Mouse (Mus musculus) ES-E14 (cell line): ENCODE data around the gene Vdac2. TPM values are rescaled to one million over a fixed set of nuclear protein-coding genes. Genes with fewer than 3 reads are reported as not detected.

Source experiments
- DNase-seq: peaks from one replicate; pipeline ENCODE4 v3.0.0-alpha.2; 2013; ENCODE audit warnings: low read depth, low spot score
- H3K27ac ChIP-seq: 2 replicates; pipeline ENCODE4 v1.5.1; 2012; ENCODE audit warnings: low read depth, mild to moderate bottlenecking, low read length, moderate library complexity, mixed read lengths; ENCODE audit not compliant: poor library complexity, insufficient read depth, severe bottlenecking
- H3K36me3 ChIP-seq: 2 replicates; pipeline ENCODE4 v1.6.1; 2012; ENCODE audit warnings: mild to moderate bottlenecking, low read length, moderate library complexity, mixed read lengths; ENCODE audit not compliant: control insufficient read depth, poor library complexity, insufficient read depth, severe bottlenecking
- H3K4me1 ChIP-seq, 2 experiments: fragments of 150-350 bp in 1 of 2; sonication (generic) in 1 of 2; 2 replicates each; pipeline ENCODE4 v1.6.1; 2012; ENCODE audit warnings: low read length in 2 of 2, mild to moderate bottlenecking in 1 of 2, mixed read lengths in 1 of 2; ENCODE audit not compliant: control insufficient read depth in 2 of 2, insufficient read depth in 2 of 2, poor library complexity in 1 of 2
- H3K4me3 ChIP-seq, 2 experiments: fragments of 150-350 bp in 1 of 2; sonication (generic) in 1 of 2; 2 replicates each; pipeline ENCODE4 v1.5.1; 2012; ENCODE audit warnings: low read length in 2 of 2, low read depth in 1 of 2, mild to moderate bottlenecking in 1 of 2, mixed read lengths in 1 of 2; ENCODE audit not compliant: insufficient read depth in 1 of 2, poor library complexity in 1 of 2, severe bottlenecking in 1 of 2
- H3K9ac ChIP-seq: 2 replicates; pipeline ENCODE4 v1.6.1; 2012; ENCODE audit warnings: low read depth, mild to moderate bottlenecking, low read length, mixed read lengths; ENCODE audit not compliant: poor library complexity, insufficient read depth, severe bottlenecking
- H3K9me3 ChIP-seq: fragments of 150-350 bp; sonication (generic); 2 replicates; pipeline ENCODE4 v1.6.1; 2012; ENCODE audit warnings: low read depth, mild to moderate bottlenecking, low read length; ENCODE audit not compliant: control insufficient read depth, insufficient read depth
- CHD2 ChIP-seq: IDR thresholded peaks from 2 replicates; pipeline ENCODE4 v1.6.1; 2014; ENCODE audit warnings: mild to moderate bottlenecking, low read depth, low read length, inconsistent platforms
- HCFC1 ChIP-seq: IDR thresholded peaks from 2 replicates; pipeline ENCODE4 v1.6.1; 2012; ENCODE audit warnings: low read length, inconsistent platforms, borderline replicate concordance; ENCODE audit not compliant: insufficient read depth
- MAFK ChIP-seq: IDR thresholded peaks from 2 replicates; pipeline ENCODE4 v1.6.1; 2014; ENCODE audit warnings: mild to moderate bottlenecking, low read depth, low read length, inconsistent platforms; ENCODE audit not compliant: insufficient read depth
- ZC3H11A ChIP-seq: IDR thresholded peaks from 2 replicates; pipeline ENCODE4 v1.6.1; 2012; ENCODE audit warnings: low read depth, mild to moderate bottlenecking, inconsistent platforms, low read length, borderline replicate concordance
- ZNF384 ChIP-seq: IDR thresholded peaks from 2 replicates; pipeline ENCODE4 v1.6.1; 2012; ENCODE audit warnings: low read depth, low read length, inconsistent platforms
- in situ Hi-C, 2 experiments: fragments of 600-800 bp; cut with MboI; formaldehyde crosslinking; loops; one replicate each; pipeline ENCODE4 v1.15.1; 2025; ENCODE audit warnings: low sequenced_read_pairs in 2 of 2, inconsistent platforms in 1 of 2; ENCODE audit not compliant: unreplicated experiment in 2 of 2
- total RNA-seq: library from RNA; depleted of rRNA; stranded (reverse); fragments of 300-350 nt; gene quantifications from 2 replicates; pipeline ENCODE4 v1.2.3, GENCODE M21; 2012

Gene Vdac2
- total RNA-seq, 1 experiment, result 305 TPM

GRCm38 (mm10) chr14:21853456-21854109 lies 28.5 kb downstream of the Vdac2 start:
- Histone ChIP-seq H3K27ac (no peak overlapping the region), H3K4me3 (peak overlapping the region in 1 of 2 experiments; percentile 34; a peak in 1 of 4 replicates)
- TF ChIP-seq ZNF384 (no peak), ZC3H11A (no peak), HCFC1 (no peak), MAFK (no peak)

GRCm38 (mm10) chr14:21854271-21854670 lies 29.2 kb downstream of the Vdac2 start:
- Histone ChIP-seq H3K9ac (no peak overlapping the region), H3K9me3 (no peaks in the 10 kb centered on the region), H3K4me3 (no peak overlapping the region), H3K36me3 (no peaks in the 10 kb centered on the region), H3K4me1 (peaks cover 0 to 15% of the 10 kb centered on the region in 2 experiments; a peak in 1 of 4 replicates), H3K27ac (no peak overlapping the region)
- in situ Hi-C loops, result loop anchor here in 1 of 2 experiments (25.0 kb wide), 1 partner anchor 717 kb away; no protein-coding TSS in a partner anchor
- TF ChIP-seq MAFK (no peak), HCFC1 (no peak), ZNF384 (no peak), CHD2 (no peak), ZC3H11A (no peak)
- no peak for DNase-seq

More at GRCm38 (mm10) chr14:21853456-21854109, 28.5 kb downstream of the Vdac2 start:
- no peaks in the 10 kb centered on the region for H3K9me3 ChIP-seq
- in situ Hi-C loops, result loop anchor here in 1 of 2 experiments (25.0 kb wide), 1 partner anchor 716 kb away; no protein-coding TSS in a partner anchor
- H3K9ac ChIP-seq, result peak overlapping the region; percentile 53; the same call in 1 of the 2 replicates
- DNase-seq, result peak; percentile 90
- H3K36me3 ChIP-seq, result no peaks in the 10 kb centered on the region
- H3K4me1 ChIP-seq, result peaks cover 0 to 15% of the 10 kb centered on the region in 2 experiments; a peak in 1 of 4 replicates

- Histone ChIP-seq H3K4me3 (no peak overlapping the region), H3K9ac (no peak overlapping the region), H3K36me3 (no peaks in the 10 kb centered on the region), H3K4me1 (peaks cover 0 to 10% of the 10 kb centered on the region in 2 experiments; a peak in 1 of 4 replicates), H3K27ac (no peak overlapping the region), H3K9me3 (no peaks in the 10 kb centered on the region)
- in situ Hi-C loops, result loop anchor here in 1 of 2 experiments (25.0 kb wide), 1 partner anchor 719 kb away; no protein-coding TSS in a partner anchor
- no peak for TF ChIP-seq ZNF384
- no peak for TF ChIP-seq MAFK
- TF ChIP-seq ZC3H11A, result no peak
- TF ChIP-seq HCFC1, result no peak
- TF ChIP-seq CHD2, result no peak
- DNase-seq, result no peak
Measured at GRCm38 (mm10) chr14:21855961-21856360, 30.9 kb downstream of the Vdac2 start.

GRCm38 (mm10) chr14:21856886-21857285 lies 31.8 kb downstream of the Vdac2 start:
- H3K9ac ChIP-seq, result no peak overlapping the region
- H3K36me3 ChIP-seq, result no peaks in the 10 kb centered on the region
- no peak overlapping the region for H3K4me3 ChIP-seq
- TF ChIP-seq ZC3H11A (no peak), HCFC1 (no peak), MAFK (no peak), CHD2 (no peak), ZNF384 (no peak)
- no peak for DNase-seq
- H3K9me3 ChIP-seq, result no peaks in the 10 kb centered on the region
- H3K4me1 ChIP-seq, result peaks cover 0 to 10% of the 10 kb centered on the region in 2 experiments; a peak in 1 of 4 replicates
- in situ Hi-C loops, result loop anchor here in 1 of 2 experiments (25.0 kb wide), 1 partner anchor 720 kb away; no protein-coding TSS in a partner anchor
- no peak overlapping the region for H3K27ac ChIP-seq
